Mouse (Mus musculus) Patski (cell line): ENCODE measurements around the gene Larp1. TPM values are rescaled to one million over a fixed set of nuclear protein-coding genes. Genes with fewer than 3 reads are reported as not detected.
"Not testable (repeated sequence)": the region's sequence is repeated elsewhere in the genome, so short reads cannot be mapped to it uniquely, and the experiment has no call there.

Experiments
- ATAC-seq: fragments of 100-300 bp; one replicate; pipeline ENCODE4 v1.8.0; 2021
- CTCF ChIA-PET: fragments of 350-600 bp; sonication (Branson Sonifier 250); formaldehyde crosslinking; loops from one replicate; lab custom pipeline; 2022; ENCODE audit warnings: inconsistent platforms; lab: Charles Lee
- POLR2A ChIA-PET: fragments of 350-600 bp; sonication (Branson Sonifier 250); formaldehyde crosslinking; loops from one replicate; lab custom pipeline; 2022; ENCODE audit warnings: antibody characterized with exemption, inconsistent platforms; lab: Charles Lee
- DNase-seq: peaks from one replicate; pipeline ENCODE4 v3.0.0-alpha.2; 2011; ENCODE audit warnings: low read depth, low spot score
- H3K27me3 ChIP-seq: fragments of 371-371 bp; one replicate; pipeline ENCODE4 v1.5.1; 2021
- CTCF ChIP-seq: fragments of 100-300 bp; IDR thresholded peaks from one replicate; pipeline ENCODE4 v1.5.1; 2021
- in situ Hi-C: fragments of 300-500 bp; cut with MboI; formaldehyde crosslinking; loops from 3 replicates; pipeline ENCODE4 v1.11.1; 2018; ENCODE audit warnings: low pct_unique_long_range_greater_than_20kb, mixed read lengths
- polyA plus RNA-seq: library from polyadenylated mRNA; unstranded; gene quantifications from one replicate; pipeline ENCODE4 v1.2.3, GENCODE M21; 2021

The Larp1 gene
- polyA plus RNA-seq, 1 experiment from 2014 or later = 71.9 TPM

DNA sequence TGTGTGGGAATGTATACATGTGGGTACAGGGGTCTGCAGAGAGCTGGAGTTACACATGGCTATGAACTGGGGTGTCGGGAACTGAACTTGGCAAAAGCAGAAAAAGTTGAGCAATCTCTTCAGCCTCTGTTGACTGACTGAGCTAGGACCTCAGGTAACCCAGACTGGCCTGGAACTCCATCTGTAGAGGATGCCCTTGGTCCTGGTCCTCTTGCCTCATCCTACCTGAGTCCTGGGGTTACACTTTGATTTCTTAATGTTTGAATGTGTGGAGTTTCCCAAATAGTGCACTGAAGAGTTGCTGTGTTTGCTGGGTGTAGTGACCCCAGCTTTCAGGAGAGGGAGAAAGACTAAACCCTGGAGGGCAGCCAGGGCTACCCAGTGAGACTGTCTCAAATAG is 86.7 kb downstream of the Larp1 start:
- ChIA-PET CTCF (interaction anchor here (1.3 kb wide), 1 partner anchor 18 kb away, joined by 4 read pairs; no protein-coding TSS in a partner anchor), POLR2A (interaction anchor here (1.2 kb wide), 1 partner anchor 81 kb away, joined by 3 read pairs; no protein-coding TSS in a partner anchor)
- in situ Hi-C loops = no loop called here
- no peak for TF ChIP-seq CTCF
- H3K27me3 ChIP-seq = no peaks in the 10 kb centered on the region
- no peak for DNase-seq
- ATAC-seq = no peak

DNA sequence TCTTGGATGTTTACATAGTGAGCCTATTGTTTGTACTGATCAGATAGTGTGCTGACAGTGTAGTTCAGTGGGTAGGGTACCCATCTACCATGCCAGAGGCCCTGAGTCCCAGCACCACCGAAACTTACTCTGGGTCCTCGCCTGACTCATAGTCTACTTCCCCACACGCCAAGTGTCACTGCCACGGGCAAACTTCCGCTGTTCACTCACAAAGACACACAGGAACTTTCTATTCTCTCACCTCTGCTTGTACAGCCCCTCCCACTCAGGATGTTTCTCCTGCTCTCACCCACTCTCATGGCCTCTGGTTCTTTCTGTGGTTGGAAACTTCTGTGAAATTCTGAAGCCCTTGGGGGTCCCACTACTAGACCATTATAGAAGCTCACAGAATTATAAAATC is 87.3 kb downstream of the Larp1 start:
- ATAC-seq = no peak
- TF ChIP-seq CTCF = no peak
- no peak for DNase-seq
- in situ Hi-C loops = no loop called here
- no peaks in the 10 kb centered on the region for H3K27me3 ChIP-seq
- CTCF ChIA-PET = interaction anchor here (1.3 kb wide), 1 partner anchor 18 kb away, joined by 4 read pairs; no protein-coding TSS in a partner anchor
- POLR2A ChIA-PET = interaction anchor here (1.2 kb wide), 1 partner anchor 81 kb away, joined by 3 read pairs; no protein-coding TSS in a partner anchor

DNA sequence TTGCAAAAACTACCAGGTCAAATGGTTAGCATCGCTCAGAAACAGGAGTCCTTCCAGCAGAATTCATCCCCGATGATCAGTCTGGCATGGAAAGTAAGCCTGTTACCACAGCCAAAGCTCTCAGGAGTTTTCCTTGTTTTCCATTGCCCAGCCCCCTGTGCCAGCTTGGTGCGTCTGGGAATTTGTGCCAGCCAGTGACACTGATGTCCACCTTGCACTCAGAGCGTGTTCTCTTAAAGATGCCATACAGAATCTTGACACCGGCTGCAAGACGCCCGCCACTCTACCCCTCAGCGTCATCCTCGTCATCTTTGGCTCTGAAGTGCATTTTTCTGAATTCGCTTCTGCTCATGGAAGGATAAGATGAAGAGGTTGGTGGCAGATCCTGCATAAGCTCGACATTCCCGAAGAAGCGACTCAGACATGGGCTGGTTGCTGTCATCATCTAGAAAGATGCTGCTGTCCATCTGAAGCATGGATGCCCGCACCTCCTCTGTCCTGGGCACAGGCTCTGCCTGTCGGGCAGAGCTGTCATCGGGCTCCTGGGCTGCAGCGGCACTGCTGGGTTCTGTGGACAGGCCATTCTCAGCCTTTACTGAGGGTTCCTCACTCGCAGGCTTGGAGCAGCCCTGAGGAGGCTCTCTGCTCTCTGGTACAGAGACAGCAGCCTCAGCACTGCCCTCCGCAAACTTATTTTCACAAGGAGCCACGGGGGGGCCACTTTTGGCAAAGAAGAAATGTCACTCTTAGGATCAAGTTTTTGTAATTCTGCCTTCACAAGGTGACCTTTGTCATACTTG is 88.2 kb downstream of the Larp1 start:
- ChIA-PET CTCF (no interaction called here), POLR2A (no interaction called here)
- ATAC-seq (no peak), DNase-seq (no peak)
- in situ Hi-C loops = no loop called here
- TF ChIP-seq CTCF = no peak
- no peaks in the 10 kb centered on the region for H3K27me3 ChIP-seq

DNA sequence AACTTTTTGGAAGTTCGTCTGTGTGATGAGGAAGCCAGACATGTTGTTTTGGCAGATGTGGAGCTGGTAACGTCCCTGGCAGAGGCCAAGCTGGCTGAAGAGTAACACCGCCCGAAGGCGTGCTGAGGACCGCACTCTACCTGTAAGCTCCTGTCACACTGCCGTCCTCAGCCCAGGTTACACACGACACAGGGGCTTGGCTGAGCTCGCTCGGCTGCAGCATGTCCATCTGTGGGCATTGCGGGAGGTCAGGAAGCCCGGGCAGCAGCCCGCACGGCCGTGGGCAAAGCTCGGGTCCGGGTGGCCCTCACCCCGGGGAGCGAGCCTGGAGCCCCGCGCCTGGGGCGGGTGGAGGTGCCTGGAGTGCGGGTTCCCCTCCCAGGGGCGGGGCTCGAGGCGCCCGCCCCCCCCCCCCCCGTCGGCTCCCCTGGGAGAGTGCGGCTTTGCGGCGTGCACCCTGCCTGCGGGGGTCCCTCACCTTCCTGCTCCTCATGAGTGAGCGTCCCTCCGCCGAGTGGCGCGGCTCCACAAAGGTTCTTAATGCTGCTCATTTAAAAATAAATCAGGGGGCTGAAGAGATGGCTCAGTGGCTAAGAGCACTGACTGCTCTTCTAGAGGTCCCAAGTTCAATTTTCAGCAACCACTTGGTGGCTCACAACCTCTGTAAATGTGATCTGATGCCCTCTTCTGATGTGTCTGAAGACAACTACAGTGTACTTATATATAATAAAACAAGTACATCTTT is 88.9 kb downstream of the Larp1 start:
- ChIA-PET POLR2A (no interaction called here), CTCF (no interaction called here)
- DNase-seq = no peak
- no peak for TF ChIP-seq CTCF
- in situ Hi-C loops = no loop called here
- H3K27me3 ChIP-seq = no peaks in the 10 kb centered on the region
- ATAC-seq = no peak

DNA sequence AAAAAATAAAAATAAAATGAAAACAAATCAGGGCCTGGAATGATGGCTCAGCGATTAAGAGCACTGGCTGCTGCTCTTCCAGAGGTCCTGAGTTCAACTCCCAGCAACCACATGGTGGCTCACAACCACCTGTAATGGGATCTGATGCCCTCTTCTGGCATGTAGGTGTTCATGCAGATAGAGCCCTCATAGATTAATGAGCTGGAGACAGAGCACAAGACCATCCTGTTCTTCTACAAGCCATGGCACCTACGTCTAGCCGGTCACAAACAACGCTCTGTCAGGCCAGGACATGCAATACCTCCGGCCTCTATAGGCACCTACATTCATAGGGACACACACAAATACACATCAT is 89.5 kb downstream of the Larp1 start:
- ATAC-seq, POLR2A ChIA-PET, H3K27me3 ChIP-seq, DNase-seq, in situ Hi-C loops, CTCF ChIA-PET: not testable (repeated sequence)

DNA sequence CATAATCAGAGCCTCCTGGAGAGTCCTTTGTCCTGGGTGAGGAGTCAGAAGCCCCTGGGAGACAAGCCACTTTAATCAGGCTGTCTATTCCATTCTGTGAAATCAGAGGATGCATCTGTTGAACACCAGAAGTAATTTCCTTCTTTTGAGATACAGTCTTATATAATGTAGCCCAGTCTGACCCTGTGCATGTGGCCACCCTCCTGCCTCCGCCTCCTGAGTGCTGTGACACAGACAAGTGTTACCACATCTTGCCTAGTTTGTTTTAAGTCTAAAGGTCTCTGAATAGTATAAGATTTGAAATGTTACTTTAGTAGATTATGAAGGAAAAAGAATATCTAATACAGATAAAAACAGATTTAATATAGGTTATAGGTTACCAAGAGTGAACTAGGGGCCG is 91.1 kb downstream of the Larp1 start:
- H3K27me3 ChIP-seq = no peaks in the 10 kb centered on the region
- no peak for ATAC-seq
- ChIA-PET CTCF (no interaction called here), POLR2A (no interaction called here)
- no peak for TF ChIP-seq CTCF
- no peak for DNase-seq
- in situ Hi-C loops = loop anchor here (5.0 kb wide), 1 partner anchor 88 kb away; no protein-coding TSS in a partner anchor

DNA sequence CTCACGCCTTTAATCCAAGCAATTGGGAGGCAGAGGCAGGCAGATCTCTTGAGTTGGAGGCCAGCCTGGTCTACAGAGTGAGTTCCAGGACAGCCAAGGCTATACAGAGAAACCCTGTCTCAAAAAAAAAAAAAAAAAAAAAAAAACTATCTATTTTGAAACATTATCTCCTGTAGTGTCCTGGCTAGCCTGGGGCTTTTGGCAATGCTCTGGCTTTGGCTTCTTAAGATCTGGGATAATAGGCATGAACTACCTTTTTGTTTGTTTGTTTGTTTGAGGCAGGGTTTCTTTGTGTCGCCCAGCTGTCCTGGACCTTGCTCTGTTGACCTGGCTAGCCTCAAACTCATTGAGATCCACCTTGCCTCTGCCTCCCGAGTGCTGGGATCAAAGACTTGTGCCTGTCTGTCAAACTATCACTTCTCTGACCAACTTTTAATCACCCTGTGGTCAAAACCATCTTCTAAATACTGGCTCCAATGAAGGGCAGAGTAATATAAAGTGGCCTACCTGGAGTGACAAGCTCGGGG is 92.4 kb downstream of the Larp1 start:
- DNase-seq (no peak), ATAC-seq (no peak)
- CTCF ChIA-PET = no interaction called here
- H3K27me3 ChIP-seq = no peaks in the 10 kb centered on the region
- TF ChIP-seq CTCF = no peak
- in situ Hi-C loops = loop anchor here (5.0 kb wide), 1 partner anchor 89 kb away; no protein-coding TSS in a partner anchor
- POLR2A ChIA-PET = no interaction called here

DNA sequence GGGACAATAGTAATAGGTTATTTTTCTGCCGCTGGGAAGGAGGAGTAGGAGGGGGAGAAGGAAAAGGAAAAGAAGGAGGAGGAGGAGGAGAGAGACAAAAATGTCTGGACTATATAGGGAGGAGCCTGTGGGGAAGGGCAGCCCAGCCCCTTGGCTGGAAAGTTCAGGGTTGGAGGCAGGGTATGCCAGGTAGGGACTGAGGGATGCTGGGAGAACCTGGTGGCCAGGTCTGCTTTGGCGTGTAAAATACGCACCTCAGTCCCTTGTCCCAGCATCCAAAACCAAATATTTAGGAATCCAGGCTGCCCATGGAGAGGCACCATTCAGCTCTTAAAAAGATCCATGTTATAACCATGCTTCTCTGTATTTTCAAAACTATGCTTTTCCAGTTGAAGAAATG is 93.3 kb downstream of the Larp1 start:
- in situ Hi-C loops = loop anchor here (5.0 kb wide), 1 partner anchor 90 kb away; no protein-coding TSS in a partner anchor
- DNase-seq = no peak
- H3K27me3 ChIP-seq = no peaks in the 10 kb centered on the region
- CTCF ChIA-PET = no interaction called here
- no peak for ATAC-seq
- POLR2A ChIA-PET = no interaction called here
- no peak for TF ChIP-seq CTCF

DNA sequence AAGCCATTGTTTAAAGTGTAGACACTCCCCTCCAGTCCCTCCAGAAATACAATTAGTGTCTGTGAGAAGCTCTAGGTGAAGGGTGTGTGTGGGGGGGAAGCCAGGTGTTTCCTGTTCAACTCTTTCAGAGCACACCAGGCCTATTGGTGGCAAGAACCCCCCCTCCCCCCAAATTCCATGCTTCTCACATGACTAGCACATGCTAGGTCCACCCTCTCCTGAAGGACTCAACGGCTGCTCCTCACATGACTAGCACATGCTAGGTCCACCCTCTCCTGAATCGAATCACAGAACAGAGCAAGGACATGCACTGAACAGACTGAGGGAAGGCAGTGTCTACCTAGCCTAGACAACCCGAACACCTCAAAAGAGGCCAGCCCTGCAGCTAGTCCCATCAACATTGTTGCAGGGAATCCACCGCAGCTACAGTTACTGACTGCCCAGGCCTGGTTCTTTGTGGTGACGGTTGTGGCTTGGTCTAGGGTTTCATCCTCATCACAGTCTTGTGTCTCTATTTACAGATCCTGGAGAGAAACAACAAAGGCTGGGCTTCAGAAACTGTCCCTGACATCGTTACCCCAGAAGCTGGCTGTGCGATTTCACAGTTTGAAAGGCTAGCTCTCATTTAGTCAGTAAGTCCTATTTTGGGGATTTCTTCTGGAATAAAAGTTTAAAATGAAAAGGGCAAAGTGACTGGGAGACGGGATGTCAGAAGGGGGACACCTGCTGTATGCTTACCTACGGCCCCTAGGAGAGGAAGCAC is 93.9 kb downstream of the Larp1 start:
- TF ChIP-seq CTCF = no peak
- ATAC-seq (no peak), DNase-seq (no peak)
- CTCF ChIA-PET = no interaction called here
- in situ Hi-C loops = loop anchor here (5.0 kb wide), 1 partner anchor 90 kb away; no protein-coding TSS in a partner anchor
- H3K27me3 ChIP-seq = no peaks in the 10 kb centered on the region
- POLR2A ChIA-PET = interaction anchor here (0.5 kb wide), 1 partner anchor 1123 kb away, joined by 3 read pairs; no protein-coding TSS in a partner anchor

DNA sequence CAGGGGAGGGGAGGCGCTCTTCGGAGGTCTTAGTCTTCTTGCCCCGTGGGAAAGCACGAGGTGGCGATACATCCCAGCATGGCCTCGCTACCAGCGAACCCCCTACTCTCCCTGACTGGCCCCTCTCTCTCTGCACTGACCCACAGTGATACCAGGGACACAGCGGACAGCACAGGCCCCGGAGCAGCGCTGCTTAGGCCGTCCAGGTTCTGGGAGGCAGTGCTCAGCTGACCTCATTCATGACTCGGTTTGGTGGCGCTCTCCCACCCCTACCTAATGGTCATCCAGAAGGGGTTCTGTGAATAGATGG is 94.4 kb downstream of the Larp1 start:
- H3K27me3 ChIP-seq = no peaks in the 10 kb centered on the region
- DNase-seq (no peak), ATAC-seq (peak; percentile 19)
- ChIA-PET CTCF (no interaction called here), POLR2A (interaction anchor here (0.9 kb wide), 1 partner anchor 38 kb away, joined by 3 read pairs; no protein-coding TSS in a partner anchor)
- in situ Hi-C loops = loop anchor here (5.0 kb wide), 1 partner anchor 91 kb away; no protein-coding TSS in a partner anchor
- no peak for TF ChIP-seq CTCF
